Mouse (Mus musculus) liver, embryonic 15.5 days (tissue): Measurements from ENCODE around the gene Sap30bp. TPM values are rescaled to one million over a fixed set of nuclear protein-coding genes. Genes with fewer than 3 reads are reported as not detected.

Experiments used
- ATAC-seq: fragments of 200-750 bp; cut with Nextera tagmentation; 2 replicates; pipeline ENCODE4 v1.8.0; 2017; ENCODE audit warnings: moderate number of reproducible peaks, mild to moderate bottlenecking, moderate library complexity; ENCODE audit not compliant: insufficient read depth
- H3K27ac ChIP-seq: fragments of 300-500 bp; sonication (generic); replicated peaks from 2 replicates; pipeline ENCODE4 v1.5.1; 2015; ENCODE audit warnings: mild to moderate bottlenecking, inconsistent platforms
- H3K27me3 ChIP-seq: fragments of 300-500 bp; sonication (generic); 2 replicates; pipeline ENCODE4 v1.6.1; 2015; ENCODE audit warnings: mild to moderate bottlenecking, inconsistent platforms
- H3K36me3 ChIP-seq: fragments of 300-500 bp; sonication (generic); replicated peaks from 2 replicates; pipeline ENCODE4 v1.6.1; 2015; ENCODE audit warnings: moderate library complexity, mild to moderate bottlenecking, inconsistent platforms
- H3K4me1 ChIP-seq: fragments of 300-500 bp; sonication (generic); replicated peaks from 2 replicates; pipeline ENCODE4 v1.6.1; 2015; ENCODE audit warnings: inconsistent platforms
- H3K4me2 ChIP-seq: fragments of 300-500 bp; sonication (generic); 2 replicates; pipeline ENCODE4 v1.6.1; 2015; ENCODE audit warnings: moderate library complexity, mild to moderate bottlenecking, inconsistent platforms
- H3K4me3 ChIP-seq: fragments of 300-500 bp; sonication (generic); replicated peaks from 2 replicates; pipeline ENCODE4 v1.5.1; 2015; ENCODE audit warnings: mild to moderate bottlenecking, inconsistent platforms
- H3K9ac ChIP-seq: fragments of 300-500 bp; sonication (generic); 2 replicates; pipeline ENCODE4 v1.6.1; 2015; ENCODE audit warnings: moderate library complexity, mild to moderate bottlenecking, inconsistent platforms
- H3K9me3 ChIP-seq: fragments of 300-500 bp; sonication (generic); replicated peaks from 2 replicates; pipeline ENCODE4 v1.6.1; 2016; ENCODE audit warnings: inconsistent platforms
- WGBS: fragments of 180-500 bp; shearing (Covaris S2); methylation state at CpG from one replicate; pipeline ENCODE4 v1.1.7; 2015; ENCODE audit warnings: mixed read lengths; ENCODE audit not compliant: insufficient replicate concordance; 5-methylcytosine and 5-hydroxymethylcytosine counted together
- polyA plus RNA-seq: library from polyadenylated mRNA; unstranded; fragments of >200 nt; fragmentation: Nextera tagmentation; extraction: Ambion mirVana; gene quantifications from 2 replicates; pipeline ENCODE4 v1.2.1, GENCODE M21; 2015

Sap30bp gene
- polyA plus RNA-seq, 1 experiment from 2014 or later, result 15.0 TPM

DNA sequence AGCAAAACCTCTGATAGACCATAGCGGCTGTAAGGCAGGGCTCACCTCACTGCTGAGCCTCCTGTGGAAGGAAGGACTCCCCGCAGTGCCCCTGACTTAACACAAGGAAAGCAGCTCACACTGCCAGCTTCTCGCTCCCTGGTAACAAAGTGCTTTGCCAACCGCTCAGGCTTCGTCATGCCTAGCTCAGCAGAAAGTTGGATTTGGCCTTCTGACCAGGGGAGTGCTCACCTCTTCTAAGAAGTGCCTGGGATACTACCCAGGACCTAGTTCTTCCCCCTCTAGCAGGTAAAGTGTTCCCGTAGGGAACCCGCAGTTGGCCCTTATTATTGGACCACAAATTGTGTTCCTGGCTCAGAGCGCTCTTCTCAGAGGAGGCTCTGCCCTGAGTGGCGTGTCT lies 25.9 kb downstream of the Sap30bp start:
- 93% methylated on average over 9 of the region's 9 CpGs for WGBS
- H3K4me2 ChIP-seq, result no peak overlapping the region
- H3K9me3 ChIP-seq, result no peaks in the 10 kb centered on the region
- no peak for ATAC-seq
- peaks cover 12% of the 10 kb centered on the region for H3K4me1 ChIP-seq
- H3K27ac ChIP-seq, result no peak overlapping the region
- no peaks in the 10 kb centered on the region for H3K27me3 ChIP-seq
- peaks cover 70% of the 10 kb centered on the region for H3K36me3 ChIP-seq
- no peak overlapping the region for H3K9ac ChIP-seq
- no peak overlapping the region for H3K4me3 ChIP-seq

DNA sequence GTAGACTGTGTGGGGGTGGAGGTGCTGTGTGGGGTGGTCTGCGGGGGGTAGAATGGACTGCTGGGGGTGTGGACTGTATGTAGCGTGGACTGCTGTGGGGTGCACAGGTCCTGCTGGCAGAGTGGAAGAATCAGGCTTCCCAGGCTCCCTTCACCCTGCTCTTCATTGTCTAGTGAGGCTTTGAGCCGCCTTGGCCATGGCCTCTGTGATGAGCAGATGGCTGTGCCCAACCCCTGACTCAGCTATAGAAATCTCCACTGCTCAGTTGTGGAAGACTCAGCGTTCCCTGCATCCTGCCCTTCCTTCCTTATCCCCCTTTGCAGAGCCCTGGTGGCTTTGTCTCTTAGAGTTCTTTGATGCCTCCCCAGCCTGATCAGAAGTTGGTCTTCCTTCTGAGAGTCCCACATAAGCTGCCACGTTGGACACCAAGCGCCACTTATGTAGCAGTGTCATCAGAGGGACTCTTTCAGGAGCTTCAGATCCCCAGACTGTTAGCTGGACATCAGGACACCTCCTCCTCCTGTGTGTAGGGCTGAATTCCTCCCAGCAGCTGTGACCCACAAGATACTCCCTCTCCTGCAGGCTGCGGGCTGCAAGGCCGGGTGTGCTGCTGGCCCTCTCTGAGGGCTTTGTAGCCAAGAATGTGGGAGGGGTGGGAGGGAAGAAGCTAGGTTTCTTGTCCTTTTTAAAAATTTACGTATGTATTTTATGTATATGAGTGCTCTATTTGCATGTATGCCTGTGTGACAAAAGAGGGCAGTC lies 29.8 kb downstream of the Sap30bp start:
- no peak overlapping the region for H3K9ac ChIP-seq
- 81% methylated on average over 9 of the region's 9 CpGs for WGBS
- peaks cover 81% of the 10 kb centered on the region for H3K36me3 ChIP-seq
- no peak overlapping the region for H3K27ac ChIP-seq
- no peak overlapping the region for H3K4me3 ChIP-seq
- no peaks in the 10 kb centered on the region for H3K9me3 ChIP-seq
- no peaks in the 10 kb centered on the region for H3K27me3 ChIP-seq
- no peak overlapping the region for H3K4me2 ChIP-seq
- ATAC-seq, result no peak
- H3K4me1 ChIP-seq, result peaks cover 20% of the 10 kb centered on the region

DNA sequence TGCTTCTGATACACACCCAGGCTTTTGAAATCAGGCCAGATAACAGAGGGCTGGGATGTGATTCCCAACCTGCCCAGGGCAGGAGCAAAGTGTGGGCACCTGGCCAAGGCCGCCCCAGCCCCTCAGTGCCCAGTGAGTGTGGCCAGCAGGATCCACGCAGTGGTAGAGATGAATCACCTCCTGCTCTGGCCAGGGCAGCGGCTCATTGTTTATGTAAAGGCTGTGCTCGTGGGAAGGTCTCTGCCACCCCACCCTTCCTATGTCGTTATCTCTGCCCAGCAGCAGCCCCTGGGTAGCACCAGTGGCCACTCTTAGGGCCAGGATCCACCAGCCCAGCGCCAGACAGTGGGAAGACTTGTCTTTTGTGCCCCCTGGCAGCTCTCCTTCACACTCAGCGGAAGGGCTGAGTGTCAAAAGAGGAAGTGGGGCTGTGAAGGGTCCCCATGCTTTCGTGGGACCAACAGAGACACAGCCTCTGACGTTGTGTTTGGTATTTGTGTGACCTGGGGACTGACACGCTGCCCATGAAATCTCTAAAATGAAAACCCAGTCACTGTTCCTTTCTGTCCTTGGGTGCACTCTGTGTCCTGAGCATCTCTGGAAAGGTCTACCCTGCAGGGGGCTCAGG lies 32.0 kb downstream of the Sap30bp start:
- Histone ChIP-seq H3K4me3 (no peak overlapping the region), H3K4me1 (peaks cover 22% of the 10 kb centered on the region), H3K9ac (no peak overlapping the region), H3K36me3 (peaks cover 67% of the 10 kb centered on the region), H3K9me3 (no peaks in the 10 kb centered on the region), H3K27ac (no peak overlapping the region), H3K27me3 (no peaks in the 10 kb centered on the region), H3K4me2 (no peak overlapping the region)
- WGBS, result 19% methylated on average over 10 of the region's 10 CpGs
- ATAC-seq, result peak; percentile 39

DNA sequence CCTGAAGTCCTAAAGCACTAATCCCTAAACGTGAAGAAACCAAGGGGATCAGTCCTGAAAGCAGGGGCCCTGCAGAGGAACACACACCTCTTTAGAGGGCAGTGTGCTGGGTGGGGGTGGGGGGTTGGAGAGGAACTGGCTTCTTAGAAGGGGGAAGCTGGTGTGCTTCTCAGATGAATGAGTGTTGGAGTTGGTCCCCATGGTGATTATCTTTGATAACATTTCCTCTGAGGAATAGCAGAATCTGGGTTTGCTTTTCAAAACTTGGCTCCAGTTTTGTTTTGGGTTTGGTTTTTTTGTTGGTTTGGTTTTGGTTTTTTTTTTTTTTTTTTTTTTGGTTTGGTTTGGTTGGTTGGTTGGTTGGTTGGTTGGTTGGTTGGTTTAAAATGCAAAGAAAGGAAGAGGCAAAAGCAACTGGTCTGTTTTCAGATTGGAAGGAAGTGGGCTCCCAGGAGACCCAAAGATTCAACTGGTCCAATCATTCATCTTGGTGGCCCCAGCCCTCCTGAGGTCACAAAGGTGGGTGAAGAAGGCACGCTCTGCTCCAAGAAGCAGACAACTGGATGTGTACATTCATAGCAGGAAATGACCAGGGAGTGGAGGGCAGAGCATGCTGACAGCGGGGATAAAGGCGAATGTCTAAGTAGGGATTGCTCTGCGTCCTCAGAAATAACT lies 35.8 kb downstream of the Sap30bp start:
- Histone ChIP-seq H3K4me3 (no peak overlapping the region), H3K36me3 (peaks cover 32% of the 10 kb centered on the region), H3K9me3 (no peaks in the 10 kb centered on the region), H3K27ac (no peak overlapping the region), H3K9ac (no peak overlapping the region), H3K4me2 (no peak overlapping the region), H3K27me3 (peaks cover 18% of the 10 kb centered on the region), H3K4me1 (peaks cover 20% of the 10 kb centered on the region)
- WGBS, result 54% methylated on average over 5 of the region's 5 CpGs
- ATAC-seq, result no peak

DNA sequence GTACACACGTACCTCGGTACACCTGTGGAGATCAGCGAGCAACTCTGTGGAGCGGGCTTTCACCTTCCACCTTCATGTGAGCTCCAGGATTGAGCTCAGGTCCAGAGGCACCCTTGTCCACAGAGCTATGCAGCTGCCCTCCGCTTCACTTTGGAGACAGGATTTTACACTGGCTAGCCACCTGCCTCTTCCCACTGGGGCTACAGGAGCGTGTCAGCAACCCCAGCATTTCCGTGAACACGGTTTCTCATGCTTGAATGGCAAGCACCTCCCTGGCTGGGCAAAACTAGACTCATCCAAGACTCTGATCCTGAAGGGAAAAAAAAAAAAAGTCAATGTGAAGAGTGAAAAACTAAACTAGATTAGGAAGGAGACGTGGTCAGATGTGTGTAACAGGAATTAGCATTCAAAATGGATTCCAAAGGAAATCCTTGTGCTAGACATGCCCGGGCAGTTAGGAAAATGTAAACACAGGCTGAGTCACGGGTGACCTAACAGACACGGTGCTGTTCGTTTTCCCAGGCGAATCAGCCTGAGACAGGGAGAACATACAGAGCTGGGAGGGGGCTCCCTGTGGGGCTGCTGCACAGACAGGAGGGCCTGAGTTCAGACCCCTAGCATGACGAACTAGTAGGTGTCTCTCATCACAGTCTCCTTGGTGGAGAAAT lies 37.1 kb downstream of the Sap30bp start:
- Histone ChIP-seq H3K9me3 (no peaks in the 10 kb centered on the region), H3K9ac (no peak overlapping the region), H3K4me1 (peaks cover 18% of the 10 kb centered on the region), H3K4me3 (no peak overlapping the region), H3K27me3 (peaks cover 31% of the 10 kb centered on the region), H3K36me3 (peaks cover 19% of the 10 kb centered on the region), H3K4me2 (no peak overlapping the region), H3K27ac (no peak overlapping the region)
- 60% methylated on average over 15 of the region's 15 CpGs for WGBS
- no peak for ATAC-seq

DNA sequence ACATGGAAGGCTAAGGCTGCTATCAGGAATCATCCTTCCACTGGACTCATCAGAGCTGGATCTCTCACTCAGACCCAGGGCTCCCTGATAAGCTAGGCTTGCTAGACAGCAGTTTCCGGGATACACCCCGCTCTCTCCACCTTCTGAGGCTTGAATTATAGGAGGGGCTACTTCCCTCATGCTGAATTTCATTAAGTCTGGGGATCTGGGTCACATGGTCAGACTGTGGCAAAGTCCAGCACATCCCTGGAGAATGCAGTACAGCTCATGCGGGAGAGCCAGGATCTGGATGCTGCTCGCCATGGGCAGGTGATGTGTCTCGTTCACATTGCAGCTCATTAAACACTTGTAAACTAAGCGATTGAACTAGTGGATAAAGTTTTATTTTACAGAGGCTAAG lies 37.9 kb downstream of the Sap30bp start:
- Histone ChIP-seq H3K9me3 (no peaks in the 10 kb centered on the region), H3K4me1 (peaks cover 16% of the 10 kb centered on the region), H3K4me2 (no peak overlapping the region), H3K4me3 (no peak overlapping the region), H3K36me3 (peaks cover 10% of the 10 kb centered on the region), H3K27ac (no peak overlapping the region), H3K9ac (no peak overlapping the region), H3K27me3 (peaks cover 39% of the 10 kb centered on the region)
- 63% methylated on average over 6 of the region's 6 CpGs for WGBS
- ATAC-seq, result no peak

DNA sequence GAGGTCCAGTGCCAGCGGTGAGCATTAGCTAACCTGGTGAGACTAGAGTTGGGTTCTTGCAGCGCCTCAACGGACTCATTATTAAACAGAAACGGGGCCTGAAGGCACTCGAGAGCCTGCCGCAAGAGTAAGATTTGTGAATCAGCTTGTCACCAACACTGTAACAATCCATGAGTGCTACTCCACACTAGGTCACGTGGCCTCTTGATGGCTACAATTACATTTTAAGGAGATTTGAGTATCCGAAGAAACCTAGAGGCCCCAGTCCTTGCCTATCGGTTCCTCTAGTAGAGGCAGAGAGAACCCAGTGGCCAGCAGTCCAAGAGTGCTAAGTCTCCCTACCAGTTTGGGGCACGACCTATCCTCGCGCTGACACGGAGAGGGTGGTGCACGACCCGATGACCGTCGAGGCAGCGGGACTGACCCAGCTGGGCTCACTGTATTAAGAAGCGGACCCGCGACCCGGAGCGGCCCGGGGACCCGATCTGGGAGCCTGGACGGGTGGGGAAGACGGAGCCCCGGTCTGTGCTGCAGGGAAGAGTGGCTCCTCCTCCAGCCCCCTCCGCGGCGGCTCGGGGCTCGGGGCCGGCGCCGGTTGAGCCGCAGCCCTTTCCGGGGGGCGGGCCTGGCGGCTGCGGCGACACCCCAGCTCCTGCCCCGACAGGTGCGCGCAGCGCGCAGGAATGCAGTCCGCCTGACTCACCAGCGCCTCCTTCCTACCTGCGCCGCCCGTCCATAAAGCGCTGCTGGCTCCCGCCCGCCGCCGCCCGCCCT lies 41.4 kb downstream of the Sap30bp start, which contains the start of gene Itgb4:
Gene Itgb4, plus strand, starts transcription at position 401 of the 774 bp plus-strand sequence.
- peak within 1 kb of the TSS; percentile 65 for H3K4me2 ChIP-seq
- H3K27me3 ChIP-seq, result peaks cover 71% of the 10 kb centered on the region
- WGBS, result 9% methylated on average over 57 of the region's 58 CpGs
- H3K9me3 ChIP-seq, result no peaks in the 10 kb centered on the region
- H3K4me1 ChIP-seq, result peaks cover 16% of the 10 kb centered on the region
- H3K9ac ChIP-seq, result no peak within 1 kb of the TSS
- peak within 1 kb of the TSS; percentile 47 for H3K4me3 ChIP-seq
- H3K27ac ChIP-seq, result no peak within 1 kb of the TSS
- no peak for ATAC-seq
- no peaks in the 10 kb centered on the region for H3K36me3 ChIP-seq

DNA sequence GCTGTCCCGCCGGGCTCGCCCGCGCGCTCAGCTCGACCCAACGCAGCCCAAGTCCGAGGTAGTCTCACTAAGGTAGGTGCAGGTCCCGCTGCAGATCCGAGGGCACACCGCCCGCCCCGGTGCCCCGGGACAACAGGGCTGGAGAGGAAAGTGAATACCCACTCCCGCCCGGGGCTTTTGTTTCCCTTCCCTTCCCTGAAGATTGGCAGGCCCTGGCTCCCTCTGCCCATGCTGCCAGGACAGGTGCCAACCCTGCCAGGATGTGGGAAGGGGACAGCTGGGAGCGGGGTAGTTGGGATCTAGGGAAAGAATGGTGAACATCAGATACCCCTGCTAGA lies 42.0 kb downstream of the Sap30bp start:
- peak overlapping the region; percentile 65 for H3K4me2 ChIP-seq
- H3K27ac ChIP-seq, result no peak overlapping the region
- WGBS, result 3% methylated on average over 18 of the region's 18 CpGs
- H3K4me1 ChIP-seq, result peaks cover 14% of the 10 kb centered on the region
- H3K9me3 ChIP-seq, result no peaks in the 10 kb centered on the region
- H3K27me3 ChIP-seq, result peaks cover 71% of the 10 kb centered on the region
- no peak overlapping the region for H3K9ac ChIP-seq
- no peak for ATAC-seq
- H3K36me3 ChIP-seq, result no peaks in the 10 kb centered on the region
- H3K4me3 ChIP-seq, result peak overlapping the region; percentile 47

DNA sequence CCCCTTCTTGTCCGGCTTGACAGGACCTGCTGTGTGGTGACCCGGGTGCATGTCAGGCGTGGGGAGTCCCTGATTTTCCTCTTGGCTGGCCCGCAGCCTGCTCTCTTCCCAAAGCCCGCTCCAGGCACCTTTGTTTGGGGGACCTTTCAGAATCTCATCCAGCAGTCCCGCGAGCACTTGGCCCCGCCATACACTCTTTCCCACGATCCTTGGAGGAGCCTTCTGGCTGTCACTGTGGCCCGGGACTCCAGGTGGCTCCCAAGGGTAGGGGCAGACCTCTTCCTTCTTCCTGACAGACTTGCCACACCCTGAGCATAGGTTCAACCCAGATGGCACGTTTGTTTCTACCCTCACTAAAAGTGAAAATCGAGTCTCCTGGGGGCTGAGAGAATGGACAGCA lies 42.5 kb downstream of the Sap30bp start:
- Histone ChIP-seq H3K4me3 (no peak overlapping the region), H3K9me3 (no peaks in the 10 kb centered on the region), H3K4me2 (no peak overlapping the region), H3K36me3 (no peaks in the 10 kb centered on the region), H3K27me3 (peaks cover 71% of the 10 kb centered on the region), H3K27ac (no peak overlapping the region), H3K4me1 (peaks cover 12% of the 10 kb centered on the region), H3K9ac (no peak overlapping the region)
- 36% methylated on average over 12 of the region's 12 CpGs for WGBS
- ATAC-seq, result no peak

DNA sequence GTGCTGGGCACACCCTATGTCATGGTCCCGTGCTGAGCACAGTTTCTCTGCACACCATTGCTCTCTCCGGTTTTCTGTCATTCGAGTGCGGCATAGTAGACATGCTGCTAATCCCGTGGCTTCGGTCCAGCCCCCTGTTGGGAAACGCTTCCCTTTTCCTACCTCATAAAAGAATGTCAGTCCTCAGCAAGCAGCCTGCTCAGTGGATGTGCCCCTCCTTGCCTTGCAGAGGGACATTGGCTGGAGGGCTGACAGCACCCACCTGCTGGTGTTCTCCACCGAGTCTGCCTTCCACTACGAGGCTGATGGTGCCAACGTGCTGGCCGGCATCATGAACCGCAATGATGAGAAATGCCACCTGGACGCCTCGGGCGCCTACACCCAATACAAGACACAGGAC lies 49.4 kb downstream of the Sap30bp start:
- Histone ChIP-seq H3K27ac (no peak overlapping the region), H3K9me3 (no peaks in the 10 kb centered on the region), H3K9ac (no peak overlapping the region), H3K4me1 (no peaks in the 10 kb centered on the region), H3K4me3 (no peak overlapping the region), H3K4me2 (no peak overlapping the region), H3K27me3 (peaks cover 35% of the 10 kb centered on the region), H3K36me3 (no peaks in the 10 kb centered on the region)
- 84% methylated on average over 15 of the region's 15 CpGs for WGBS
- no peak for ATAC-seq
